Mouse (Mus musculus) heart, embryonic 13.5 days (tissue): ENCODE results near the gene Dnal1. TPM values are rescaled to one million over a fixed set of nuclear protein-coding genes. Genes with fewer than 3 reads are reported as not detected.
A peak's percentile ranks its signal among the peaks of the same experiment; 100 is the strongest.

ENCODE experiments used
- ATAC-seq: fragments of 200-750 bp; cut with Nextera tagmentation; 2 replicates; pipeline ENCODE4 v1.8.0; 2017; ENCODE audit warnings: moderate TSS enrichment; ENCODE audit not compliant: insufficient number of reproducible peaks, low FRiP score, low TSS enrichment; ENCODE audit errors: extremely low read depth
- H3K27ac ChIP-seq: fragments of 300-500 bp; sonication (generic); replicated peaks from 2 replicates; pipeline ENCODE4 v1.5.1; 2015; ENCODE audit warnings: moderate library complexity, mild to moderate bottlenecking, inconsistent platforms
- H3K27me3 ChIP-seq: fragments of 300-500 bp; sonication (generic); replicated peaks from 2 replicates; pipeline ENCODE4 v1.6.1; 2015; ENCODE audit warnings: mild to moderate bottlenecking, inconsistent platforms
- H3K36me3 ChIP-seq: fragments of 300-500 bp; sonication (generic); 2 replicates; pipeline ENCODE4 v1.6.1; 2015; ENCODE audit warnings: mild to moderate bottlenecking, inconsistent platforms
- H3K4me1 ChIP-seq: fragments of 300-500 bp; sonication (generic); 2 replicates; pipeline ENCODE4 v1.6.1; 2015; ENCODE audit warnings: inconsistent platforms
- H3K4me2 ChIP-seq: fragments of 300-500 bp; sonication (generic); 2 replicates; pipeline ENCODE4 v1.6.1; 2015; ENCODE audit warnings: inconsistent platforms, mild to moderate bottlenecking, moderate library complexity
- H3K4me3 ChIP-seq: fragments of 300-500 bp; sonication (generic); 2 replicates; pipeline ENCODE4 v1.5.1; 2015; ENCODE audit warnings: moderate library complexity, mild to moderate bottlenecking, inconsistent platforms
- H3K9ac ChIP-seq: fragments of 300-500 bp; sonication (generic); 2 replicates; pipeline ENCODE4 v1.6.1; 2015; ENCODE audit warnings: inconsistent platforms, mild to moderate bottlenecking, moderate library complexity
- H3K9me3 ChIP-seq: fragments of 300-500 bp; sonication (generic); 2 replicates; pipeline ENCODE4 v1.6.1; 2016; ENCODE audit warnings: inconsistent platforms
- WGBS: fragments of 180-500 bp; shearing (Covaris S2); methylation state at CpG from one replicate; pipeline ENCODE4 v1.1.7; 2015; ENCODE audit warnings: mixed read lengths; 5-methylcytosine and 5-hydroxymethylcytosine counted together
- polyA plus RNA-seq: library from polyadenylated mRNA; unstranded; fragments of >200 nt; fragmentation: Nextera tagmentation; extraction: Ambion mirVana; gene quantifications from 2 replicates; pipeline ENCODE4 v1.2.1, GENCODE M21; 2015

The Dnal1 gene
- polyA plus RNA-seq, 1 experiment from 2014 or later: 2.2 TPM

DNA sequence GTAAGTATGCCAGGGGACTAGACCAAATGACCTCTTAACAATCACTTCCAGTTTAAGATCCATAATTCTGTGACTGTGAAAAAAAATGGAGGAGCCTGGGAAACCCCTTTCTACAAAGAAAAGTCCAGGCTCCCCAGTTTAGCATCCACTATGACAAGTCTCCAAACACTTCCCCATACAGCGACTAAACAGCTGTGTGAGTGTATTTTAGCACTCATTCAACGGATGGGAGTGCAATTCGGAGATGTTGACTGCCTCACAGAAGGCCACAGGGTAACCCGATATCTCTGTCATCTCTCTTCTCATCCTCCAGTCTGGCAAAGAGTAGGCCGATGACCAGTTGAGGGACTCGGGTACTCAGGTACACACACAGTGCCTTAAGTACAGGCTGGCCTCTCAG lies 81.0 kb downstream of the Dnal1 start:
- peak overlapping the region; percentile 33; the same call in 1 of the 2 replicates for H3K9ac ChIP-seq
- H3K27me3 ChIP-seq: no peaks in the 10 kb centered on the region
- no peaks in the 10 kb centered on the region for H3K9me3 ChIP-seq
- H3K36me3 ChIP-seq: no peaks in the 10 kb centered on the region
- no peak overlapping the region for H3K27ac ChIP-seq
- peaks cover 76% of the 10 kb centered on the region for H3K4me1 ChIP-seq
- 64% methylated on average over 6 of the region's 6 CpGs for WGBS
- peak overlapping the region; percentile 98; the same call in 1 of the 2 replicates for H3K4me2 ChIP-seq
- no peak for ATAC-seq
- H3K4me3 ChIP-seq: no peak overlapping the region

Other genes with a start within 250 kb of the Dnal1 start
- gene Numb, start 192.4 kb upstream of the Dnal1 start, polyA plus RNA-seq: 28.1 and 32.2 TPM in 2 replicates
- gene Riox1, start 163.8 kb upstream of the Dnal1 start, polyA plus RNA-seq: 8.3 and 8.7 TPM in 2 replicates
- gene Heatr4, start 129.5 kb upstream of the Dnal1 start, polyA plus RNA-seq: not detected in 2 replicates
- gene Acot2, start 126.5 kb upstream of the Dnal1 start, polyA plus RNA-seq: 55.7 and 61.2 TPM in 2 replicates
- gene Acot1, start 104.9 kb upstream of the Dnal1 start, polyA plus RNA-seq: 20.8 and 22.4 TPM in 2 replicates
- 0.19 and 0.66 TPM in 2 replicates for gene Acot4, start 76.0 kb upstream of the Dnal1 start, polyA plus RNA-seq
- gene Gm49366, start 75.4 kb upstream of the Dnal1 start, polyA plus RNA-seq: not detected in 2 replicates
- gene Acot3, start 62.2 kb upstream of the Dnal1 start, polyA plus RNA-seq: 0.20 and 0.52 TPM in 2 replicates
- 0.14 TPM in 1 of 2 replicates, not detected in the other for gene Acot5, start 45.0 kb upstream of the Dnal1 start, polyA plus RNA-seq
- 0.71 and 0.74 TPM in 2 replicates for gene Acot6, start 13.7 kb upstream of the Dnal1 start, polyA plus RNA-seq
- 0.48 and 0.65 TPM in 2 replicates for gene Pnma1, start 34.1 kb downstream of the Dnal1 start, polyA plus RNA-seq
- gene Elmsan1, start 104.5 kb downstream of the Dnal1 start, polyA plus RNA-seq: 6.8 and 7.3 TPM in 2 replicates
- 58.0 and 65.3 TPM in 2 replicates for gene Ptgr2, start 170.9 kb downstream of the Dnal1 start, polyA plus RNA-seq
- gene Zfp410, start 202.5 kb downstream of the Dnal1 start, polyA plus RNA-seq: 52.0 and 58.0 TPM in 2 replicates
- 65.9 and 73.0 TPM in 2 replicates for gene Coq6, start 247.3 kb downstream of the Dnal1 start, polyA plus RNA-seq
- 4.6 and 4.9 TPM in 2 replicates for gene Fam161b, start 247.5 kb downstream of the Dnal1 start, polyA plus RNA-seq